14 mouse cellular contexts compared by ENCODE assay signal in genomic region chr4:106426286-106426685, GRCm38 (mm10). TPM values are rescaled to one million over a fixed set of nuclear protein-coding genes. Genes with fewer than 3 reads are reported as not detected.
DNase-seq lines count a peak whose midpoint lies in the region; ATAC-seq and TF ChIP-seq lines count a peak whose summit lies in the region.
"Had no signal": no experiment of that assay in that cellular context is flagged by ENCODE, and none has a peak within 500 bp of the region (broad histone marks: within the 10 kb centered on the region; RNA-seq: fewer than 3 reads in every experiment).

No protein-coding gene starts in this region.

- H3K36me3 ChIP-seq in embryonic facial prominence, embryonic 11.5 days (replicated peaks; ENCODE audit: control insufficient read depth, insufficient read depth, low read depth, low read length) = no peaks in the 10 kb centered on the region; the same call in none of the 2 replicates
- H3K36me3 ChIP-seq in embryonic facial prominence, embryonic 10.5 days (replicated peaks) = peaks cover 85% of the 10 kb centered on the region

- no peak overlapping the region for H3K9ac ChIP-seq in embryonic facial prominence, embryonic 11.5 days (replicated peaks; ENCODE audit: low read length)
- H3K9ac ChIP-seq: limb, embryonic 12.5 days had no signal

- intact Hi-C loops in left cerebral cortex, postnatal 25 days (cut with DNase I) = no loop called here

- H3K4me3 ChIP-seq in embryonic facial prominence, embryonic 11.5 days (ENCODE audit: low read depth, low read length) = no peak overlapping the region
- no peak overlapping the region for H3K4me3 ChIP-seq in embryonic facial prominence, embryonic 10.5 days
- H3K4me3 ChIP-seq in layer of hippocampus, adult 2 months = no peak overlapping the region
- H3K4me3 ChIP-seq: forebrain, embryonic 10.5 days; limb, embryonic 12.5 days had no signal

- peak; percentile 47 for TF ChIP-seq CTCF in layer of hippocampus, adult 2 months (conservative IDR thresholded peaks at IDR 0.05)

- no peak overlapping the region for H3K4me2 ChIP-seq in embryonic facial prominence, embryonic 11.5 days (ENCODE audit: low read depth, low read length)
- H3K4me2 ChIP-seq: limb, embryonic 12.5 days had no signal

- no peaks in the 10 kb centered on the region for H3K9me3 ChIP-seq in embryonic facial prominence, embryonic 11.5 days (replicated peaks; ENCODE audit: control insufficient read depth, low read length)
- no peaks in the 10 kb centered on the region for H3K9me3 ChIP-seq in embryonic facial prominence, embryonic 10.5 days
- H3K9me3 ChIP-seq: forebrain, embryonic 10.5 days; limb, embryonic 12.5 days had no signal

- H3K4me1 ChIP-seq in embryonic facial prominence, embryonic 11.5 days (ENCODE audit: control insufficient read depth, insufficient read depth, low read length) = no peaks in the 10 kb centered on the region
- H3K4me1 ChIP-seq in embryonic facial prominence, embryonic 10.5 days = no peaks in the 10 kb centered on the region
- H3K4me1 ChIP-seq: forebrain, embryonic 10.5 days; limb, embryonic 12.5 days had no signal

- no peak overlapping the region for H3K27ac ChIP-seq in embryonic facial prominence, embryonic 11.5 days (replicated peaks; ENCODE audit: low read depth, low read length)
- no peak overlapping the region for H3K27ac ChIP-seq in embryonic facial prominence, embryonic 10.5 days (replicated peaks)
- no peak overlapping the region for H3K27ac ChIP-seq in layer of hippocampus, adult 2 months
- H3K27ac ChIP-seq: forebrain, embryonic 10.5 days; limb, embryonic 12.5 days had no signal

- WGBS in embryonic facial prominence, embryonic 11.5 days = 77% methylated on average over 5 of the region's 5 CpGs
- WGBS in embryonic facial prominence, embryonic 10.5 days = 70% methylated on average over 5 of the region's 5 CpGs

- DNase-seq in embryonic facial prominence, embryonic 11.5 days (ENCODE audit: low spot score) = peak; percentile 11
- DNase-seq in embryonic facial prominence, embryonic 10.5 days (ENCODE audit: low spot score) = no peak
- no peak for DNase-seq in layer of hippocampus, adult 2 months (ENCODE audit: low spot score in 2 of 2)
- no peak for DNase-seq in layer of hippocampus, adult 18-20 months (ENCODE audit: low spot score in 2 of 2)
- DNase-seq in thymus, postnatal 0 days (ENCODE audit: low spot score) = peak; percentile 3
- no peak for DNase-seq in thymus, postnatal 10 days (ENCODE audit: low spot score in 2 of 2)
- DNase-seq in gastrocnemius, postnatal 25 days = no peak
- DNase-seq in left cerebral cortex, postnatal 25 days (ENCODE audit: low spot score in 2 of 2) = no peak
- DNase-seq: adrenal gland, adult 2 months; gastrocnemius, postnatal 14 days; heart, postnatal 10 days had no signal

- ATAC-seq in embryonic facial prominence, embryonic 11.5 days (replicated peaks; ENCODE audit: insufficient number of reproducible peaks, low FRiP score, low TSS enrichment, low read depth) = no peak
- ATAC-seq: intestine, embryonic 16.5 days had no signal

- no peaks in the 10 kb centered on the region for H3K27me3 ChIP-seq in embryonic facial prominence, embryonic 11.5 days (ENCODE audit: control insufficient read depth, insufficient read depth, low read length)
- no peaks in the 10 kb centered on the region for H3K27me3 ChIP-seq in embryonic facial prominence, embryonic 10.5 days (replicated peaks; ENCODE audit: low read depth, poor library complexity, severe bottlenecking)
- H3K27me3 ChIP-seq: limb, embryonic 12.5 days had no signal

RNA-seq across cellular contexts. Expression of gene Pcsk9, which starts 37.8 kb away (rescaled TPM):
- polyA plus RNA-seq in embryonic facial prominence, embryonic 11.5 days (2014; fragmentation: Nextera tagmentation; extraction: Ambion mirVana) = 0.63 and 0.65 TPM in 2 replicates
- polyA plus RNA-seq in embryonic facial prominence, embryonic 10.5 days (2016; fragmentation: Nextera tagmentation; extraction: Ambion mirVana) = 1.6 and 3.3 TPM in 2 replicates
- under 1 TPM; 0.10 TPM for total RNA-seq in layer of hippocampus, adult 2 months (2021)
- under 1 TPM in 1 of 2 experiments, not detected in 1; 0.12 TPM for total RNA-seq in layer of hippocampus, adult 18-20 months (2021)
- 0.68 and 1.1 TPM in 2 replicates for polyA plus RNA-seq in thymus, postnatal 0 days (2015; fragmentation: Nextera tagmentation; extraction: Ambion mirVana)
- under 1 TPM in 1 of 2 experiments, not detected in 1; 0.08 TPM for total RNA-seq in gastrocnemius, postnatal 25 days (2021)
- 1 to 10 TPM; 2.7 to 4.3 TPM for total RNA-seq in left cerebral cortex, postnatal 25 days (2021)
- total RNA-seq: gastrocnemius, postnatal 14 days; heart, postnatal 10 days had no signal

Comparison
In these comparisons a context has a peak if more than half of its experiments do, and no peak if none do; other contexts are left out.
1. DNase-seq: peak in embryonic facial prominence, embryonic 11.5 days (single experiment) and thymus, postnatal 0 days (single experiment); none in embryonic facial prominence, embryonic 10.5 days (single experiment), layer of hippocampus, adult 2 months (0 of 2), layer of hippocampus, adult 18-20 months (0 of 2), thymus, postnatal 10 days (0 of 2), gastrocnemius, postnatal 25 days (single experiment) and left cerebral cortex, postnatal 25 days (0 of 2).